Mouse (Mus musculus) olfactory bulb, adult 2 months (tissue): ENCODE measurements around the gene Hdac4.

ENCODE experiments used
- CTCF ChIP-seq: fragments of 200-500 bp; IDR thresholded peaks from 2 replicates; pipeline ENCODE4 v1.5.1; 2012; ENCODE audit warnings: low read depth, mild to moderate bottlenecking, low read length, moderate library complexity; ENCODE audit not compliant: insufficient read depth
- POLR2A ChIP-seq: fragments of 200-500 bp; IDR thresholded peaks from 2 replicates; pipeline ENCODE4 v1.6.1; 2012; ENCODE audit warnings: mild to moderate bottlenecking, low read depth, low read length, moderate library complexity; ENCODE audit not compliant: insufficient read depth

- TF ChIP-seq CTCF, result no peak
- no peak for TF ChIP-seq POLR2A
Measured at GRCm38 (mm10) chr1:91932221-91932620, 263.3 kb downstream of the Hdac4 start.
